Mouse (Mus musculus) kidney, embryonic 15.5 days (tissue): Measurements from ENCODE around the gene Myoz1. TPM values are rescaled to one million over a fixed set of nuclear protein-coding genes. Genes with fewer than 3 reads are reported as not detected.
A peak's percentile ranks its signal among the peaks of the same experiment; 100 is the strongest.

Source experiments
- ATAC-seq: fragments of 200-750 bp; cut with Nextera tagmentation; replicated peaks from 2 replicates; pipeline ENCODE4 v1.8.0; 2017; ENCODE audit warnings: moderate TSS enrichment; ENCODE audit not compliant: low FRiP score
- H3K27ac ChIP-seq: fragments of 300-500 bp; sonication (generic); 2 replicates; pipeline ENCODE4 v1.5.1; 2015; ENCODE audit warnings: mild to moderate bottlenecking, inconsistent platforms
- H3K27me3 ChIP-seq: fragments of 300-500 bp; sonication (generic); 2 replicates; pipeline ENCODE4 v1.6.1; 2015; ENCODE audit warnings: inconsistent platforms
- H3K36me3 ChIP-seq: fragments of 300-500 bp; sonication (generic); 2 replicates; pipeline ENCODE4 v1.6.1; 2015; ENCODE audit warnings: inconsistent platforms
- H3K4me1 ChIP-seq: fragments of 300-500 bp; sonication (generic); 2 replicates; pipeline ENCODE4 v1.6.1; 2015; ENCODE audit warnings: inconsistent platforms
- H3K4me2 ChIP-seq: fragments of 300-500 bp; sonication (generic); 2 replicates; pipeline ENCODE4 v1.6.1; 2015; ENCODE audit warnings: moderate library complexity, mild to moderate bottlenecking, inconsistent platforms
- H3K4me3 ChIP-seq: fragments of 300-500 bp; sonication (generic); replicated peaks from 2 replicates; pipeline ENCODE4 v1.5.1; 2015; ENCODE audit warnings: mild to moderate bottlenecking, inconsistent platforms
- H3K9ac ChIP-seq: fragments of 300-500 bp; sonication (generic); 2 replicates; pipeline ENCODE4 v1.6.1; 2015; ENCODE audit warnings: mild to moderate bottlenecking, inconsistent platforms
- H3K9me3 ChIP-seq: fragments of 300-500 bp; sonication (generic); replicated peaks from 2 replicates; pipeline ENCODE4 v1.6.1; 2016; ENCODE audit warnings: inconsistent platforms
- WGBS: fragments of 180-500 bp; shearing (Covaris S2); methylation state at CpG from one replicate; pipeline ENCODE4 v1.1.7; 2015; ENCODE audit warnings: mixed read lengths; 5-methylcytosine and 5-hydroxymethylcytosine counted together
- polyA plus RNA-seq: library from polyadenylated mRNA; unstranded; fragments of >200 nt; fragmentation: Nextera tagmentation; extraction: Ambion mirVana; gene quantifications from 2 replicates; pipeline ENCODE4 v1.2.1, GENCODE M21; 2015

Myoz1 gene
- polyA plus RNA-seq, 1 experiment from 2014 or later: 3.2 TPM

DNA sequence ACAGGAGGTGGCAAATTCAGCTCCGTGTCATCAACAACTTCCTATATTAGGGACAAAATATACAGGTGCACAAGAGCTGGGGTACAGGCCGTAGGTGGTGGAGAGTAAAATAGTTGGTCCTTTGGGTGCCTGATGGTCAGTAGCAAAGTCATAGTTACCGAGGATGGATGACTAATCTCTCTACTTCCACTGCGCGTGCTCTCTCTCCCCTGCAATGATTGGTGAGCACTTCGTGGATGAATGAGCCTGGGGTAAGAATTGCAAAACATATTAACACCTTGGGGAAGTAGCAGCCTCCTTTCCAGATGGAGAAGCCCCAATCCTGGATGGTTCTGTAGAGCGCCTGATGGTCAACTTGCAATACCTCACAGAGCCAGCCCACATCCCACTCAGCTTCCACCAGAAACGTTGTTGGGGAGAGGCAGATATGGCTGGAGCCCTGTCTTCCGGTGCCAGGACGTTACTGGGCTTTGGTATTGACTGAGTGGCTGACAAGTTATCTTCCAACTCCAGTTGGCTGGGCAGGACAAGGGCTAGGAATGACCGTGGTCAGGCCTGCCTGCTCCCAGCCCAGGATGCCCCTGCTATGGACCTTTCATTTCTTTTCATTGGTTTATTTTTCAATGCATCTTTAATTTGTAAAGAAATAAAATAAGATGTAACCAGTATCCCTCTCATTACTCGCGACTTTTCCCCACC is 38.0 kb upstream of the Myoz1 start:
- Histone ChIP-seq H3K4me2 (peak overlapping the region; percentile 78), H3K4me3 (peak overlapping the region; percentile 96), H3K9me3 (no peaks in the 10 kb centered on the region), H3K27ac (peak overlapping the region; percentile 100), H3K9ac (peak overlapping the region; percentile 96), H3K36me3 (peaks cover 66% of the 10 kb centered on the region), H3K4me1 (peaks cover 49% of the 10 kb centered on the region), H3K27me3 (no peaks in the 10 kb centered on the region)
- 42% methylated on average over 13 of the region's 13 CpGs for WGBS
- peak; percentile 30 for ATAC-seq

DNA sequence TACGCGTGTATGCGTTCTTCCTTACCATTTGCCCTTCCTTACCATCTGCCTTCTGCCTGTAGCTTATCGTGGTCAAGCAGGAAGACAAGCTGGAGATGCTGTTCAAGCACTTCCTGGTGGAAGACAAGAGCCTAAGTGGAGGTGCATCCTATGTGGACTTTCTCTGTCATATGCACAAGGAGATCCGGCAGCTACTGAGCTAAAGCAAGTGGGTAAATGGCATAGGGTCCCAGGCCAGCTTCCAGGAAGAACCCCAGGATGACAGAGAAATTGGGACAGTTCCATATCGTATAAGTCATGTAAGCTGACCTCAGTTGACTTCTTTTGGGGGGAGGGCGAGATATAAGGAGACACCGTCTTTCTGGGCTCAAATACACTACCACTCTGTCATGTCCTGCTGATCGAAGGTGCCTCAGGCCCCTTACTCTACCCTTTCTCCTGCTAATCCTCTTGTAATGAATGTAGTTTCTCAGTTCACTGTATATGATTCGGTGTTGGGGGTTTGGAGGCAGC is 37.3 kb upstream of the Myoz1 start:
- no peak overlapping the region for H3K4me3 ChIP-seq
- no peaks in the 10 kb centered on the region for H3K27me3 ChIP-seq
- 86% methylated on average over 10 of the region's 10 CpGs for WGBS
- peaks cover 44% of the 10 kb centered on the region for H3K4me1 ChIP-seq
- ATAC-seq: no peak
- no peak overlapping the region for H3K9ac ChIP-seq
- peaks cover 67% of the 10 kb centered on the region for H3K36me3 ChIP-seq
- H3K4me2 ChIP-seq: no peak overlapping the region
- no peak overlapping the region for H3K27ac ChIP-seq
- no peaks in the 10 kb centered on the region for H3K9me3 ChIP-seq

DNA sequence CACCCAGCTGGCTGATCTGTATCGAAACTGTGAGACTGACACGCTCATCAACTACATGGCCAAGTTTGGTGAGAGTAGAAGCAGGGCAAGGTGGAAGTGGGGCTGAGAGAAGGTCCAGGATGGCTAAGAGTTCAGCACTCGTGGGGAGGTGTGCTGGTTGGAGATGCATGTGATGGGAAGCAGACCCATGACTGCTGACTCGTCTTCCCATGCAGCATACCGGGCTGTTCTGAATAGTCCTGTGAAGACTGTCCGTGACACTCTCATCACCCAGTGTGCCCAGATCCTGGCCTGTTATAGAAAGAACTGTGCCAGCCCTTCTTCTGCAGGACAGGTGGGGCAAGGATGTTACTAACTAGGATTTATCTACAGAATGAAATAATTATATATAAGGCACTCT is 35.4 kb upstream of the Myoz1 start:
- H3K9me3 ChIP-seq: no peaks in the 10 kb centered on the region
- no peak for ATAC-seq
- no peak overlapping the region for H3K4me2 ChIP-seq
- H3K4me3 ChIP-seq: no peak overlapping the region
- no peak overlapping the region for H3K9ac ChIP-seq
- no peaks in the 10 kb centered on the region for H3K27me3 ChIP-seq
- H3K4me1 ChIP-seq: peaks cover 25% of the 10 kb centered on the region
- peaks cover 76% of the 10 kb centered on the region for H3K36me3 ChIP-seq
- no peak overlapping the region for H3K27ac ChIP-seq
- 94% methylated on average over 6 of the region's 6 CpGs for whole genome bisulfite sequencing

DNA sequence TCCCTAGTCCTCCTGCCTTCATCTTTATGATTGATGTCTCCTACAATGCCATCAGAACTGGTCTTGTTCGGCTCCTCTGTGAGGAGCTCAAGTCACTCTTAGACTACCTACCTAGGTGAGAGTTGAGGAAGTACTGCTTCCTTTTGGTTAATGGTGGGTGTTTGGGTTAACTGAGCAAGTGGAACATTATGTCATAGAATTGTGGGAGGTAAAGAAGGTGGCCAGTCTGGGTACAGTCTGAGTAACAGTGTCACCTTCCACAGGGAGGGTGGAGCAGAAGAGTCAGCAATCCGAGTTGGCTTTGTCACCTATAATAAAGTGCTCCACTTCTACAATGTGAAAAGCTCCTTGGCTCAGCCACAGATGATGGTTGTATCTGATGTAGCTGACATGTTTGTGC is 32.7 kb upstream of the Myoz1 start:
- ATAC-seq: no peak
- H3K27me3 ChIP-seq: no peaks in the 10 kb centered on the region
- 84% methylated on average over 2 of the region's 2 CpGs for WGBS
- H3K4me3 ChIP-seq: no peak overlapping the region
- peaks cover 99% of the 10 kb centered on the region for H3K36me3 ChIP-seq
- no peaks in the 10 kb centered on the region for H3K9me3 ChIP-seq
- H3K4me2 ChIP-seq: no peak overlapping the region
- no peak overlapping the region for H3K9ac ChIP-seq
- H3K4me1 ChIP-seq: peaks cover 7% of the 10 kb centered on the region; the same call in 1 of the 2 replicates
- H3K27ac ChIP-seq: no peak overlapping the region

DNA sequence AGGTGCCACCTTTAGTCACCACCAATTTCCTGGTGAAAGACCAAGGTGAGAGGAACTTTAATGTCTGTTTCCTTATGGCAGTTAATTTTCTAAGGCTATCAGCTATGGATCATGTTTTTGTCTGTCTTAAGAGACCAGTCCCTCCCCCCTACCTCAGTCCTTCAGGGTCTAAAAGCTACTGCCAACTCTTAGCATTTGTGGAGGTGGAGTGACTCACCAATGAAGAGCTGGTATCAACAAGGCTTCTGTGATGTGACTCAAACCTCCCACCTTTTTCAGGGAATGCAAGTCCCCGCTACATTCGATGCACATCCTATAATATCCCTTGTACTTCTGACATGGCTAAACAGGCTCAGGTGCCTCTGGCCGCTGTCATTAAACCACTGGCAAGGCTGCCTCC is 30.2 kb upstream of the Myoz1 start:
- Histone ChIP-seq H3K4me2 (no peak overlapping the region), H3K4me3 (no peak overlapping the region), H3K9ac (no peak overlapping the region), H3K27me3 (no peaks in the 10 kb centered on the region), H3K4me1 (no peaks in the 10 kb centered on the region), H3K36me3 (peaks cover 99% of the 10 kb centered on the region), H3K9me3 (no peaks in the 10 kb centered on the region), H3K27ac (no peak overlapping the region)
- 97% methylated on average over 3 of the region's 3 CpGs for WGBS
- ATAC-seq: no peak

DNA sequence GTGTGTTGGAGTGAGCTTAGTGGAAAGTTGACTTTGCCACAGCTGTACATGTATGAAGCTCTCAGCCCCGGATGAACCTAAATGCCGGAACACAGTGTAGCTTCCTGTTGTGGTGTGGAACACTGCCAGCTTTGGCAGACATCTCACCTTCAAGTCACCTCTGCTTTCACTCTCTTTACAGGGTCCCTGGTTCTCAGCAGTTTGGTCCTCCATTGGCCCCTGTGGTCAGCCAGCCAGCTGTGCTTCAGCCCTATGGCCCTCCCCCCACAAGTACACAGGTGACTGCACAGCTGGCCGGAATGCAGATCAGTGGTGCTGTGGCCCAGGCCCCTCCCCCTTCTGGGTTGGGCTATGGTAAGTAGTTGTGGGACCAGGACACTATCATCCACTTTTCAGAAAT is 26.2 kb upstream of the Myoz1 start:
- no peaks in the 10 kb centered on the region for H3K27me3 ChIP-seq
- H3K4me2 ChIP-seq: no peak overlapping the region
- peaks cover 100% of the 10 kb centered on the region for H3K36me3 ChIP-seq
- ATAC-seq: peak; percentile 46; the same call in 1 of the 2 replicates
- no peak overlapping the region for H3K27ac ChIP-seq
- no peak overlapping the region for H3K9ac ChIP-seq
- H3K4me1 ChIP-seq: no peaks in the 10 kb centered on the region
- WGBS: 71% methylated on average over 3 of the region's 3 CpGs
- no peak overlapping the region for H3K4me3 ChIP-seq
- no peaks in the 10 kb centered on the region for H3K9me3 ChIP-seq

DNA sequence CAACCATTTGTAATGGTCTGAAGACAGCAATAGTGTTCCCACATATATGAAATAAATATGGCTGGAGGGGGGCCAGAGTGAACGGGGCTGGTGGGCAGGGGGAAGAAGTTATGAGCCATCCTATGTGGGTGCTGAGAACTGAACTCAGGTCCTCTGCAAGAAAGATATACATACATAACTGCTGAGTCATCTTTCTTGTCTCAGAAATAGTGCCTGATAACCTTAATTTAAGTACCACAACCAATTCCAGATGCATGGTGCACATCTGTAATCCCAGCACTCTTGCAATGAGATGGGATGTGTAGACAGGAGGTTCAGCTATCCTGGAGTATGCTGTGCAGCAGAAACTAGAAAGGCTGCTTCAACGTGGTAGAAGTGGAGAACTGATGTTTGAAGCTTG is 25.4 kb upstream of the Myoz1 start:
- no peak overlapping the region for H3K4me2 ChIP-seq
- no peaks in the 10 kb centered on the region for H3K4me1 ChIP-seq
- 97% methylated on average over 2 of the region's 2 CpGs for WGBS

DNA sequence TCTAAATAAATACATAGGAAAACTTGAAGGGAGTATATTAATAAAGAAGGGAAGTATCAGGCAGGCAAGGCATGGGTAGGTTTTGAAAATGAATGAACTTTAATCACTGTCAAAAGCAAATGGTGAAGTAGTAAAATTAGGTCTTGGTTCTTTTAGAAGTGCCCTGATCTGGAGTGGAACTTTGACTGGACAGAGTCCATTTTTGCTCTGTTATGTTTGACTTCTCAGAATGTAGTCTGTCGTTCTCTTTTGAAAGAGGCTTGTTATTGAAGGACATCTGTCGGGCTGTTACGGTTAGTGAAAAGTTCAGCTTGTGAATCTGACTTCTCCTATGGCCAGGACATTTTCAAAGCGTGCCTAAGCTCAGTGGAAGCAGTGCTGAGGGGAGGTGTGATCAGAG is 21.6 kb upstream of the Myoz1 start:
- WGBS: 95% methylated on average over 4 of the region's 4 CpGs

More for the DNA sequence above, 25.4 kb upstream of the Myoz1 start:
- ATAC-seq: no peak
- H3K27ac ChIP-seq: no peak overlapping the region
- no peak overlapping the region for H3K9ac ChIP-seq
- no peaks in the 10 kb centered on the region for H3K27me3 ChIP-seq
- no peaks in the 10 kb centered on the region for H3K9me3 ChIP-seq
- H3K4me3 ChIP-seq: no peak overlapping the region
- peaks cover 100% of the 10 kb centered on the region for H3K36me3 ChIP-seq

DNA sequence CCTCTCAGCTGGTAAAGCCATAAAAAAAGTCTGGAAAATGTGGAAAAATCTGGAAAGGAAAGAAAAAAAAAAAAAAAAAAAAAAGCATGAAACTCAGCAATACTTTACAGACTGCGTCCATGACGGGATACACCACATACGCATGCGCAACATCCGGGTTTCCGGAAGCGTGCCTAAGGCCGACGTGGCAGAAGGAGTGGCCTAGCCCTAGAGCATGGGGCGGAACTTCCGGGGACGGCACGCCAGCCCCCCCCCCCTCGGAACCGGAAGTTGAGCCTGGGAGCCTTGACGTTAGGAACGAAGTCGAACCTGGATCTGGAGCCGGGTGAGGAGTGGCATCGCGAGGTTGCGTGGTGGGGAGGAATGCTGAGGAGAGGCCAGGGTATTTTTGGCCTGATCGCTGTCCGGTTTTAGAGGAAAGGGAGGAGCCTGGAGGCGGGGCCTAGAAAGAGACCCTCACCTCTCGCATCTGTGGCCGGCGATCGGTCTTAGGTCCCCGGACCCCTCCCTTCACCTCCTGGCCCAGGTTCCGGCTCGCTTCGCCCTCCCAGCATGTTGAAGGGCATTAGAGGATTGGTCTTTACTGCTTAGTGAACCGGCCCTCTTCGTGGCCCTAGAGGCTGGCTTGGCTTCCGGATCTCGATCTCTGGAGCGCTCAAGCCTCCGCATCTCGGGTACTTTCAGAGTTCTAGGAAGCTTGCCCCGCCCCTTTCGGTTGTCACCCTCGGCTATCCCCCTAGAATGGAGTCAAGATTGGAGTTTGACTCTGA is 17.9 kb upstream of the Myoz1 start, which contains the start of gene Sec24c:
Gene Sec24c, plus strand, starts transcription at position 245 of the 770 bp plus-strand sequence.
- H3K9ac ChIP-seq: peak within 1 kb of the TSS; percentile 73
- peaks cover 37% of the 10 kb centered on the region for H3K36me3 ChIP-seq
- peak within 1 kb of the TSS; percentile 98 for H3K27ac ChIP-seq
- peak; percentile 97 for ATAC-seq
- WGBS: 1% methylated on average over 43 of the region's 43 CpGs
- H3K4me2 ChIP-seq: peak within 1 kb of the TSS; percentile 70
- peaks cover 8% of the 10 kb centered on the region for H3K27me3 ChIP-seq
- H3K4me1 ChIP-seq: peaks cover 14% of the 10 kb centered on the region
- no peaks in the 10 kb centered on the region for H3K9me3 ChIP-seq
- peak within 1 kb of the TSS; percentile 72 for H3K4me3 ChIP-seq

More for the DNA sequence above, 21.6 kb upstream of the Myoz1 start:
- ATAC-seq: no peak
- no peak overlapping the region for H3K9ac ChIP-seq
- H3K9me3 ChIP-seq: no peaks in the 10 kb centered on the region
- H3K27me3 ChIP-seq: no peaks in the 10 kb centered on the region
- no peak overlapping the region for H3K27ac ChIP-seq
- H3K36me3 ChIP-seq: peaks cover 73% of the 10 kb centered on the region
- no peak overlapping the region for H3K4me3 ChIP-seq
- no peak overlapping the region for H3K4me2 ChIP-seq
- H3K4me1 ChIP-seq: peaks cover 14% of the 10 kb centered on the region

DNA sequence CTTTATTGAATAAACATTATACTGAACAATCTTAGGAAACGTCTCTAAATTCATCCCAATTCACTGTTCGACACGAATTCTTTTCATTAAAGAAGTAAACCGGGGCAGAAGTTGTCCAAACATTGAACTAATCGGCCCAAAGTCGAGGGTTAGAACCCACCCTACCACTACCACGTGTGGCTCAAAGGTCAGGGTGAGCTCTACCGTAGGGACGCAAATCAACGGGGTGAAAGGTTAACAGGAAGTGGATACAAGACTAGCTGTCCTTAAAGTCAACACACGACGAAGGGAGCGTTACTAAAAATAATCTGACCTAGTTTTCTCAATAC is 17.4 kb upstream of the Myoz1 start:
- peak overlapping the region; percentile 98 for H3K27ac ChIP-seq
- H3K9ac ChIP-seq: 0 out of 2 replicates have a peak overlapping the region, but pooled peaks have one; percentile 23
- peaks cover 14% of the 10 kb centered on the region for H3K4me1 ChIP-seq
- peaks cover 8% of the 10 kb centered on the region for H3K27me3 ChIP-seq
- ATAC-seq: peak; percentile 41; the same call in 1 of the 2 replicates
- H3K9me3 ChIP-seq: no peaks in the 10 kb centered on the region
- H3K36me3 ChIP-seq: peaks cover 31% of the 10 kb centered on the region
- 12% methylated on average over 13 of the region's 13 CpGs for WGBS
- peak overlapping the region; percentile 72 for H3K4me3 ChIP-seq
- peak overlapping the region; percentile 70 for H3K4me2 ChIP-seq

DNA sequence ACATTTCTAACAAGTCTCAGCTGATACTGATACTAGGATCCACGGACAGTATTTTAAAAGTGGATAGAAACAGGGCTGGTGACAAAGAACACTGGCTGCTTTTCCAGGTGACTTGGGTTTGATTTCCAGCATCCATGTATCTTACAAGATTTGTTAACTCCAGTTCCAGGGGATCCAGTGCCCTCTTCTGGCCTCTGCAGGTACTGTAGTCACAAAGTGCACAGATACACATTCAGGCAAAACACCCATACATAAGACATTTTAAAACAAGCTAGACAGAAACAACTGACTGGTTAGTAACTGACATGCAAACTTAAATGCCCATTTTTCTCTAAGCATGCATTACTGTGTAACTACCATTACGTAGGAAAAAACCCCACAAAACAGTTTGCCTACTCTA is 16.6 kb upstream of the Myoz1 start:
- no peak overlapping the region for H3K9ac ChIP-seq
- H3K27me3 ChIP-seq: peaks cover 8% of the 10 kb centered on the region
- no peaks in the 10 kb centered on the region for H3K9me3 ChIP-seq
- H3K4me1 ChIP-seq: peaks cover 14% of the 10 kb centered on the region
- 92% methylated on average over 2 of the region's 2 CpGs for WGBS
- no peak overlapping the region; the same call in 1 of the 2 replicates for H3K27ac ChIP-seq
- no peak for ATAC-seq
- H3K4me3 ChIP-seq: 0 out of 2 replicates have a peak overlapping the region, but pooled peaks have one; percentile 8
- peak overlapping the region; percentile 70; the same call in 1 of the 2 replicates for H3K4me2 ChIP-seq
- H3K36me3 ChIP-seq: peaks cover 24% of the 10 kb centered on the region

DNA sequence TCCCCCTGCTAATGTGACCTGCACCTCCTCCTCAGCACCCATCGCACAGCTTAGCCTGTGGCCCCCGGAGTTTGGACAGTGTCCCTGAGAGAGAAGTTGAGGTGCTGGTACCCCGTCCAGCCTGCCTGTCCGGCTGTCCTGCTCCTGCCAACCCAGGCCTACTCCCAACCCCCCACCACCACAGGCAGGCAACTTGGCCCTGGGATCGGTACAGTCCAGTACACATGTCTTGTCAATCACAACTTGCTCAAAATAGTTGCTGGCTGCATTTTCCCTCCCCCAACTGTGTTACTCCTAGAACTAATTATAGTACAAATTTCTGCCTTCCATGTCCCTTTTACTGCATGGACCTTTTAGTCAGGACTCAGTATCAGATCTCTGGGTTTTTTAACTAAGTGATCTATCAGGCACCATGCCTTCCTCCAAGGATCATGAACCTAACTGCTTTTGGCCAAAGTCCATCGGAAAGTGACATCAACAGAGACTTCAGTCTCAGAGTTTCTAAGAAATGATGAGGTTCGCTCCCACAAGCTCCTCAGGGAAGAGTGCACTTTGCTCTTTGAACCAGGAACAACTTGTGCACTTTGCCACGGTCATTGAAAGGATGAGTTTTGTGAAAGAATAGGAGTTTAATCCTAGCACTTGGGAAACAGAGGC is 11.9 kb upstream of the Myoz1 start, which contains the start of gene Synpo2l:
Gene Synpo2l, minus strand, starts transcription at position 201 of the 657 bp plus-strand sequence.
- Histone ChIP-seq H3K27me3 (peaks cover 18% of the 10 kb centered on the region), H3K36me3 (no peaks in the 10 kb centered on the region), H3K4me2 (no peak within 1 kb of the TSS), H3K4me3 (no peak within 1 kb of the TSS), H3K9ac (no peak within 1 kb of the TSS), H3K9me3 (no peaks in the 10 kb centered on the region), H3K4me1 (0 out of 2 replicates have a peak, but pooled peaks cover 1% of the 10 kb centered on the region), H3K27ac (no peak within 1 kb of the TSS)
- ATAC-seq: no peak
- 83% methylated on average over 8 of the region's 8 CpGs for WGBS
